Mouse (Mus musculus): Measurements from ENCODE around the gene Il20rb. TPM values are rescaled to one million over a fixed set of nuclear protein-coding genes. Genes with fewer than 3 reads are reported as not detected.

Il20rb gene
- polyA plus RNA-seq, 1 experiment: not detected

GRCm38 (mm10) chr9:100462098-100462497 lies 24.5 kb downstream of the Il20rb start:
- H3K4me1 ChIP-seq (ENCODE audit: control insufficient read depth, insufficient read depth, insufficient read length, low read length): peaks cover 15% of the 10 kb centered on the region
- H3K4me3 ChIP-seq (ENCODE audit: insufficient read depth, low read depth, low read length): no peak overlapping the region
- peak overlapping the region; percentile 85 for H3K27ac ChIP-seq (replicated peaks; ENCODE audit: low read depth, low read length)

DNA sequence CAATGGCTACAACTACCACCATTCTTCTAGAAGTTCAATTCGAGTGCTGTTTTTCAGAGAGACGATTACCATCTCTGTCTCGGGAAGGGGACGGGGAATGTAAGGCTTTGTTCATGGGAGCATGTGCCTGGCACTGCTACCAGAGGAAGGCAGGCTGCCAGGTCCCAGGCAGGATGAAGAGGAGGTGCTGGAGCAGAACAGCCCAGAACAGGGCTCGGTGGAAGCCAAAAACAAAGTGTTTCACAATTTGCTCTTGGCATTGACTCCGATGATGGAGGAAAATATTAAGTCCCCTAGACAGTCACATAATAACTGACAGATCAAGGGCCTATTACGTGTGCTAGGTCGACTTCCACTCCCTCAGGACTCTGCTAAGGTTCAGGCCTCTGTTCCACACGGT lies 24.9 kb downstream of the Il20rb start:
- H3K4me3 ChIP-seq (ENCODE audit: insufficient read depth, low read depth, low read length): no peak overlapping the region
- peaks cover 11% of the 10 kb centered on the region for H3K4me1 ChIP-seq (ENCODE audit: control insufficient read depth, insufficient read depth, insufficient read length, low read length)
- H3K27ac ChIP-seq (replicated peaks; ENCODE audit: low read depth, low read length): peak overlapping the region; percentile 85

DNA sequence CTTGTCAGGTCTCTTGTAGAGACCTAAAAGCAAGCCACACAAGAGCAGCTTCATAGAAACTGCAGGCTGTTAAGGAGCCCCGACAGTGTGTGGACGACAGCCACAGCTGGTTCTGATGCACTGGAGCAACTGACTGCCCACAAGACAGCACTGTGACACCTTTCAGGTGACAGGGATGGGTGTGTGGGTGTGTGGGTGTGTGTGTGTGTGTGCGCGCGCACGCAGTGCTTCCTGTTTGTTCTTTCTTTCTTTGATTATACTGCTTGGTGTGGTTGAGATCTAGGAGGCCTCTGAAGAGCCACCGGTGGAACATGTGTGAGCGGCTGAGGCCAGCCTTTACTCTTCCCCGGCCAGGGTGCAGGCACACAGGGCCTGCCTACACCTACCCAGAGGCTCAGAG lies 26.4 kb downstream of the Il20rb start:
- H3K27ac ChIP-seq (replicated peaks; ENCODE audit: low read depth, low read length): 0 out of 2 replicates have a peak overlapping the region, but pooled peaks have one; percentile 13
- H3K4me3 ChIP-seq (ENCODE audit: insufficient read depth, low read depth, low read length): no peak overlapping the region
- H3K4me1 ChIP-seq (ENCODE audit: control insufficient read depth, insufficient read depth, insufficient read length, low read length): peaks cover 7% of the 10 kb centered on the region

GRCm38 (mm10) chr9:100457971-100458681 lies 28.5 kb downstream of the Il20rb start:
- no peak overlapping the region for H3K4me3 ChIP-seq (ENCODE audit: insufficient read depth, low read depth, low read length)
- H3K27ac ChIP-seq (replicated peaks; ENCODE audit: low read depth, low read length): no peak overlapping the region
- peaks cover 8% of the 10 kb centered on the region for H3K4me1 ChIP-seq (ENCODE audit: control insufficient read depth, insufficient read depth, insufficient read length, low read length)

GRCm38 (mm10) chr9:100454664-100454993 lies 32.0 kb downstream of the Il20rb start:
- H3K4me1 ChIP-seq (ENCODE audit: control insufficient read depth, insufficient read depth, insufficient read length, low read length): peaks cover 3% of the 10 kb centered on the region; the same call in 1 of the 2 replicates
- H3K27ac ChIP-seq (replicated peaks; ENCODE audit: low read depth, low read length): peak overlapping the region; percentile 69
- H3K4me3 ChIP-seq (ENCODE audit: insufficient read depth, low read depth, low read length): peak overlapping the region; percentile 73

GRCm38 (mm10) chr9:100453944-100454663 lies 32.5 kb downstream of the Il20rb start:
- Histone ChIP-seq H3K4me1 (ENCODE audit: control insufficient read depth, insufficient read depth, insufficient read length, low read length) (peaks cover 3% of the 10 kb centered on the region; the same call in 1 of the 2 replicates), H3K27ac (replicated peaks; ENCODE audit: low read depth, low read length) (peak overlapping the region; percentile 69), H3K4me3 (ENCODE audit: insufficient read depth, low read depth, low read length) (peak overlapping the region; percentile 73)

- no peak overlapping the region for H3K4me3 ChIP-seq (ENCODE audit: insufficient read depth, low read depth, low read length)
- peaks cover 3% of the 10 kb centered on the region; the same call in 1 of the 2 replicates for H3K4me1 ChIP-seq (ENCODE audit: control insufficient read depth, insufficient read depth, insufficient read length, low read length)
- no peak overlapping the region for H3K27ac ChIP-seq (replicated peaks; ENCODE audit: low read depth, low read length)
Observed at GRCm38 (mm10) chr9:100452432-100452831, 34.2 kb downstream of the Il20rb start.

DNA sequence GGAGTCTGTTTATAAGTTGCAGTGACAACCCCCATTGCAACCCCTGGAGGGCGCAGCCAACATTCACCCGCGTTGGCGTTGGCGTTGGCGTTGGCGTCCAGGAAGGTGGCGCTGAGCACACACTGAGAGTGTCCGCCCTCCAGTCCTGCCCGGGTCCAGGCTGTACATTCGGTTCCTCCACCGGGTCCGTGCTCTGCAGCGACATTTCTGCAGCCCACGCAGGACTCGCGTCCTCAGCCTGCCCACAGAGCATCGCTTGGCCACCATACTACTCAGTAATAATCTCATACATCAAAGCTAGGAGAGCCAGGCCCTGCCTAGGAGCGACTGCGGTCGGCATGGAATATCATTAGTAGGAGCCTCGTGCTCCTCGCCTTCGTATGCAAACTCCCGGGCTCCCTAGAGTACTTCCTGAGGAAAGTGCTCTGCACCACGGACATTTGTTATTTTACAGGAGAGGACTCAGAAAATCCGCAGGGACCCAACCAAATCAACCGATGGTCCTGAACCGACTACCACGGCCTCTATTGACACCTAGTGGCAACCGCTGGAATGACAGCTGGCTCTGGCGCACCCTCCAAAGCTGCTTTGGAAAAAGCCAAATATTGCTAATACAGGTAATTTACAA lies 40.4 kb downstream of the Il20rb start:
- H3K4me1 ChIP-seq (ENCODE audit: control insufficient read depth, insufficient read depth, insufficient read length, low read length): no peaks in the 10 kb centered on the region
- H3K27ac ChIP-seq (replicated peaks; ENCODE audit: low read depth, low read length): no peak overlapping the region
- peak overlapping the region; percentile 56 for H3K4me3 ChIP-seq (ENCODE audit: insufficient read depth, low read depth, low read length)

- Histone ChIP-seq H3K27ac (replicated peaks; ENCODE audit: low read depth, low read length) (0 out of 2 replicates have a peak overlapping the region, but pooled peaks have one; percentile 20), H3K4me1 (ENCODE audit: control insufficient read depth, insufficient read depth, insufficient read length, low read length) (peaks cover 8% of the 10 kb centered on the region), H3K4me3 (ENCODE audit: insufficient read depth, low read depth, low read length) (no peak overlapping the region)
Observed at GRCm38 (mm10) chr9:100440111-100440790, 46.3 kb downstream of the Il20rb start.

GRCm38 (mm10) chr9:100439481-100439880 lies 47.1 kb downstream of the Il20rb start:
- Histone ChIP-seq H3K4me1 (ENCODE audit: control insufficient read depth, insufficient read depth, insufficient read length, low read length) (peaks cover 8% of the 10 kb centered on the region), H3K4me3 (ENCODE audit: insufficient read depth, low read depth, low read length) (no peak overlapping the region), H3K27ac (replicated peaks; ENCODE audit: low read depth, low read length) (no peak overlapping the region)

- no peak overlapping the region for H3K4me3 ChIP-seq (ENCODE audit: insufficient read depth, low read depth, low read length)
- H3K27ac ChIP-seq (replicated peaks; ENCODE audit: low read depth, low read length): no peak overlapping the region
- H3K4me1 ChIP-seq (ENCODE audit: control insufficient read depth, insufficient read depth, insufficient read length, low read length): peaks cover 8% of the 10 kb centered on the region
Observed at GRCm38 (mm10) chr9:100438994-100439393, 47.6 kb downstream of the Il20rb start.

DNA sequence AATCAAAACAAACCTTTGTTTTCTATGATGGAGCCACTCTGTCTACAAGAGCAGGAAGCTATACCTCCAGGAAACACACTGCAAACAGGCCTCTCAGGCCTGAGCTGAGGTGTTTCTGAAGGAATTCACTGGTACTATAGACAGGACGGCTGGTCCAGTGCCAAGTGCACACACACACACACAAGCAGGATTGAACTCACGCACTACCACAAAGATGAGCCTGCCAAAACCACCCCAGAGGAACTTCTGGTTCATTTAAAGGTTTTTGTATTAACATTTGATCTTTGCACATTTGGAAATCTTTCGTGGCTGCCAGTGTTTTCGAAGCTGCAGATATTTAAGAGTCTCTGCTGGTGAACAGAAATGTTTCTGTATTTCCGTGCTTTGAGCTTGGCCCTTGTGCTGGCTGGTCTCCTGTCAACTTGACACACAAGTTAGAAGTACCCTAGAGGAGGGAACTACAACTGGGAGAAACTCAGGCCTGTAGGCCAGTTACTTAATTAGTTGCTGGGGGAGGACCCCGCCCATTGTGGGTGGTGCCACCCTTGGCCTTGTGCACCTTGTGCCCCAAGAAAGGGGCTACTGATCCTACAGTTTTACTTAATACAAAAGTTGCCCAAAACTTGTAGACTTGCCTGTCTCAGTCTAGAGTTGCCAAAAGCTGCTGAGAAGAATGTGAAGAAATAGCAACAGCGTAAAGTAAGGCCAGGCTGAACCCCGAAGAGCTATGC lies 49.6 kb downstream of the Il20rb start:
- Histone ChIP-seq H3K27ac (replicated peaks; ENCODE audit: low read depth, low read length) (no peak overlapping the region), H3K4me3 (ENCODE audit: insufficient read depth, low read depth, low read length) (no peak overlapping the region), H3K4me1 (ENCODE audit: control insufficient read depth, insufficient read depth, insufficient read length, low read length) (peaks cover 10% of the 10 kb centered on the region)

DNA sequence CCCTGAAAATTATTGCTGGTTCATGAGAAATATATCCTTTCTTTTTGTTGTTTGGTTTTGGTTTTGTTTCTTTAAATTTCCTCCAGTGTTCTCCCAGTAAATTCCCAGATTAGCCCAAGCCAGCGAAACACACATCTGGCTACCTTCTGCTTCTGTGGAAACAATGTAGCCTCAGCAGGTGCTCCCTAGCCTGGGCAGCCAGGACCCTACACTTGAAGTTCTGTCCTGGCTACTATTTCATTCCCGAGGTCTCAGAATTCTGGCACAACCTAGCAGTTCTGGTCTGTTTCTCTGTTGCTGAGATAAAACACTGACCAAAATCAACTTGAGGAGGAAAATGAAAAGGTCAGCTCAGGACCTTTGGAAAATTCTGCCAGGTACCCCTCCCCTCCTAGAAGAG lies 55.2 kb downstream of the Il20rb start:
- Histone ChIP-seq H3K27ac (replicated peaks; ENCODE audit: low read depth, low read length) (no peak overlapping the region), H3K4me1 (ENCODE audit: control insufficient read depth, insufficient read depth, insufficient read length, low read length) (peaks cover 7% of the 10 kb centered on the region; the same call in 1 of the 2 replicates), H3K4me3 (ENCODE audit: insufficient read depth, low read depth, low read length) (no peak overlapping the region)

GRCm38 (mm10) chr9:100430911-100431310 lies 55.7 kb downstream of the Il20rb start:
- no peak overlapping the region for H3K27ac ChIP-seq (replicated peaks; ENCODE audit: low read depth, low read length)
- no peak overlapping the region for H3K4me3 ChIP-seq (ENCODE audit: insufficient read depth, low read depth, low read length)
- peaks cover 7% of the 10 kb centered on the region; the same call in 1 of the 2 replicates for H3K4me1 ChIP-seq (ENCODE audit: control insufficient read depth, insufficient read depth, insufficient read length, low read length)

Measured in brown adipose tissue, adult 24 weeks (tissue).